Mouse (Mus musculus): ENCODE measurements around the gene Gm19668.
"Not testable (repeated sequence)": the region's sequence is repeated elsewhere in the genome, so short reads cannot be mapped to it uniquely, and the experiment has no call there.

Gm19668 gene

GRCm38 (mm10) chr10:77771225-77771624, 27.7 kb downstream of the Gm19668 start, which contains the start of gene Gm3238:
Gene Gm3238 (minus strand): TSS chr10:77771325.
- DNase-seq (ENCODE audit: low spot score in 2 of 2) = not testable (repeated sequence)

- no peak for DNase-seq (ENCODE audit: low spot score in 2 of 2)
Observed at GRCm38 (mm10) chr10:77769727-77770126, 29.2 kb downstream of the Gm19668 start.

GRCm38 (mm10) chr10:77759582-77759981, 39.4 kb downstream of the Gm19668 start, which contains the start of gene Gm3233:
Gene Gm3233 (minus strand): TSS chr10:77759682.
- not testable (repeated sequence) for DNase-seq (ENCODE audit: low spot score in 2 of 2)

- DNase-seq (ENCODE audit: low spot score in 2 of 2) = no peak
Observed at GRCm38 (mm10) chr10:77753448-77753847, 45.5 kb downstream of the Gm19668 start.

GRCm38 (mm10) chr10:77752312-77752711, 46.6 kb downstream of the Gm19668 start:
- DNase-seq (ENCODE audit: low spot score in 2 of 2) = not testable (repeated sequence)

- not testable (repeated sequence) for DNase-seq (ENCODE audit: low spot score in 2 of 2)
Observed at GRCm38 (mm10) chr10:77751254-77751653, 47.7 kb downstream of the Gm19668 start, which contains the start of gene Gm9736. Gene Gm9736 (minus strand): TSS chr10:77751354.

- DNase-seq (ENCODE audit: low spot score in 2 of 2) = not testable (repeated sequence)
Observed at GRCm38 (mm10) chr10:77750686-77751085, 48.2 kb downstream of the Gm19668 start.
